Mouse (Mus musculus): Measurements from ENCODE around the gene Tmco5b.

Tmco5b gene

DNA sequence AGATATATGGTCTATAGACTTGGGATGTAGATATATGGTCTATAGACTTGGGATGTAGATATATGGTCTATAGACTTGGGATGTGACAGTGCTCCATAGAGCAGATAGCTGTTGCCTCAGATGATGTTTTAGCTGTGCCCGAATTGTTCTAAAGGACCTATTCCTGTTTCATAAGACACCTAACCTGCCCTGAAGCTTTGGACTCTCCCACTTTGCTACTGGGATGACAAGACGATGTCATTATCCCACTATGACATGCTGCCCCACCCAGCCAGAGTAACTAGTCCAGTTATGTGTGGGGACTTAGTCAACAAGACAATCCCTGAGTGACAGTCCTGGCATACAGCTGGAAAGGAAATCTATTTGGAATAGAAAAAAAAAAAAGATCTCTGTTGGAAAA is at the start of gene Tmco5b:
TSS of gene Tmco5b (plus strand) at position 301 of the 400 bp plus-strand sequence.
- no peak for DNase-seq (ENCODE audit: extremely low spot score, low spot score)

GRCm38 (mm10) chr2:113236993-113237392 is 48.5 kb upstream of the Tmco5b start:
- DNase-seq (ENCODE audit: extremely low spot score, low spot score) = no peak

- no peak for DNase-seq (ENCODE audit: extremely low spot score, low spot score)
Observed at GRCm38 (mm10) chr2:113238871-113239270, 46.7 kb upstream of the Tmco5b start.

DNA sequence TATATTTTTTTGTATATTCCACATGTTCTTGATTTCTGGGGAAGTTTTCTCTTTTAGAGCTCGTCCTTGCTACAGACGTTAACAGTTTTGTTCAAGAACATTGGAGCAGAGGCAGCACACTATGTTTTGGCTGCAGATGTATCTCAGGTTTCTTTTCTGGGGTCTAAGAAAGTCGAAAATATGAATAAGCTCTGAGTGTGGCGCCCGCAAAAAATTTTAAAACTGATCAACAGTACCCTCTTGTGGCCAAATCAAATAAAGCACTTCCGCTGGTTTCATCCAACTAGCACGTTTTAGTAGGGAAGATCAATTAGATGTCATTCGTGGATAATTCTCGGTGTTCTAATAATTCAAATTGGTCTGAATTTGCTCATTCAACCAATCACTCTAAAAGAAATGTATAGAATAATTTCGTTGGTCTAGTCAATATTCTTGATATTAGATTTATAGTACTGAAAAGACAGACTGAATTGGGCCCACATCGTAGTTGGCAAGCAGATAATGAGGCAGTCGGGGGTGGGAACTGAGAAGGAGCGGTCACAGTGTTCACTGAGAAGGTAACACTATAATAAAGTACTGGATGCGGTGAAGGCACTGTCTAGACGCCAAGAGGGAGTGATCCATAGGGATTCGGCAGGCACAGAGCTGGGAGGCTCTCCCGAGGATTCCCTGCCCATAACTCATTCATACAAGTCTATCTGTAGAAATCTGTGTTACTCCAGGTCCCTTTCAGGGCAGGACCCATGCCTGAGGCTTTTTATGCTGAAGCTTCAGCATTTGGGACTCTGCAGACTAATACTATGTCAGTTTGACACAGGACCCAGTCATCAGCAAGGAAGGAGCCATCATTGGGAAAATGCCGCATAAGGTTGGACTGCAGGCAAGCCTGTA is 17.1 kb downstream of the Tmco5b start:
- peak; percentile 29 for DNase-seq (ENCODE audit: extremely low spot score, low spot score)

GRCm38 (mm10) chr2:113303240-113303538 is 17.7 kb downstream of the Tmco5b start:
- DNase-seq (ENCODE audit: extremely low spot score, low spot score) = no peak

DNA sequence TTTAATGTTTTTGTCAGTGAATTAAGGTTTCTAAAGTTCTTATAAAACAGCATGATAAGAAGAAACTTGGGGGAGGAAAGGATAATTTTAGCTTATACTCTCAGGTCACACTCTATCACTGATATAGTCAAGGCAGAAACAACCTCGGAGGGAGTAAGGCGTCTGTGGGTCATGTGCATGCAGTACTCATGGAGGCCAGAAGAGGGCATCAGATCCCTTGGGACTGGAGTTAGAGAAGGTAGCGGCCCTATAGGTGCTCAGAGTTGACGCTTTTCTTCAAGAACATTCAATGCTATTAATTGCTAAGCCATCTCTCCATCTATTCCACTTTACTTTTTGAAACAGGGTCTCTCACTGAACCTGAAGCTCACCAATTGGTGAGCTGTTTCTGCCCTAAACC is 19.8 kb downstream of the Tmco5b start:
- peak; percentile 75 for DNase-seq (ENCODE audit: extremely low spot score, low spot score)

DNA sequence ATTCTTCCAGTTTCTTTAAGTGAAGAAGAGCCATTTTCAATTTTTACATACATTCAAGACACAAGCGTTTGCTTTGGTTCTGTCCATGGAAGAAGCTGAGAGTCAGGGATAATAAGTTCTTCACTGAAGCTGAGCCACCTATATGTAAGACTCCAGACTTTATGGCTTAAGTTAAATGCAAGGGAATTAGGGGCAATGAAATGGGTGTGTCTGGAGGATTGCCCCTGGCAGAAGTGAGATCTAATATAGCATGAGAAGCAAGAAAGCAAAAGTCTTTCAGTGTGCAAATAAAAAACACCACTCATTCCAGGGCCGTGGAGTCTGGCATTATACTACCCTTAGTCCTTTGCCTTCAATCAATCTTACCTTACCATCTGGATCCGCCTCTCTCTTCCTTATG is 25.7 kb downstream of the Tmco5b start:
- DNase-seq (ENCODE audit: extremely low spot score, low spot score) = peak; percentile 2

GRCm38 (mm10) chr2:113323016-113323415 is 37.5 kb downstream of the Tmco5b start:
- DNase-seq (ENCODE audit: extremely low spot score, low spot score) = no peak

DNA sequence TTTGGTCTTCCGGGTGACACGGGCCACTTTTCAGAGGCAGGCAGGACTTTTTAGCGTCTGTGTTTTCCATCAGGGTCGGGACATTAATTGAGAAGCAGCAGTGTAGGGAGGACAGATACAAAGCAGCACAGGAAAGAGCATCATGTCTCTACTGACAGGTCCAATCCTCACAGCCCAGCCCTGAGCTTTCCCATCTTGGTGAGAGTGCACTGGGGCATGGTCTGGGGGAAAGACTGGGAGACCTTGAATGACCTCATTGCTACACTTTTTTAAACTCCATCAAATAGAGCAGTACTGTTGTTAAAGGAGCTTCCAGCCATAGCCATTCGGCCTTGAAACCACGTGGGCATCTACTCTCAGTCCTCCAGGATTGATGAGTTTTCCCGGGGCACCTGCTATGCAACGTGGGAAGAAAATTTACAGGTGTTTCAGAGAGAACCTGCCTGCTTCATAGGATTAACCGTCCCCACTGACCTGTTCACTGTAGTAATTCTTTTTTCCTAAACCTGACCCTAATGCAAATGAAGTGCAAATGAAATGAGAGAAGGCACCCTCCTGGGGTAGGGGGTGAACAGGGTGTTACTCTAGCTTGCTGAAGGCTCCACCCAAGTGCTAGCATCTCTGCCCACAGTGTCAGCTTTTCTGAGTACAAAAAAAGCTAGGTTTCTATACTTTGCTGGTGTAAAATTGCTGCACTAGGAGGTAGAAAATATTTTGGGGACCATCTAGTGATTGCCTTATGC is 48.4 kb downstream of the Tmco5b start:
- DNase-seq (ENCODE audit: extremely low spot score, low spot score) = no peak

DNA sequence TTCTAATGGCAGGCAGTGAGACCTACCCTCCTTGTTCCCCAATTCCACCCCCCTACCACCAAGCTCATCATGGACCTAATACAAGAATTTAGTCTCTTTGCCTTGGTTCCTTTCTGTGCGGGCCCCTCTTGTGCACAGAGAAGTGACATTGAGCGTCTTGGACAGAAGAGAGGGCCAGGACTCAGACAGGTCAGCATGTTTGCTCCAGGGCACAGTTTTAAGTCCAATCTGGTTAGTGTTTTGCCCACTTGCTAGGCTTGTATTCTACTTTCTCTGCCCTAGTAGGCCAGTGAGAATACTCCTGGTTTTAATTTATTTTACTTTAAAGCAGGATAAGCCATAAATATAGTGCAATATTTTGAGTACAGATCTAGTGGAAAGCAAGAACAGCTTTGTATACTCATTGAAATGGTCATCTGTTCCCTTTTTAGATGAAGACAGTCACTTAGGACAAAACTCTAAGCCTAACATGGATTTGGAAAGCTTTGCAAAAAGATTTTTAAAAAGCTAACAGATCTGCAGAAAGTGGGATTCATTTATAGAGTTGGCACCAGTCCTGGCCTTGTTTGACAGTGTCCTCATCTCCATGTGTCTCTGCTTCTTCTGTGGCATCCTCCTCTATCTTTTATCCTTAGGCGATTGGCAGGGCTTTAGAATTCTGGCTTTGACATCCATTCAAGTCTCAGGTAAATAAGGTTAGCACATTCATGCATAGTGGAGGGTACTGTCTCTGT is 50.2 kb downstream of the Tmco5b start:
- DNase-seq (ENCODE audit: extremely low spot score, low spot score) = no peak

- DNase-seq (ENCODE audit: extremely low spot score, low spot score) = no peak
Observed at GRCm38 (mm10) chr2:113344536-113344935, 59.0 kb downstream of the Tmco5b start.

Measured in neural tube, embryonic 10.5 days (tissue).